Mouse (Mus musculus): Measurements from ENCODE around the gene Adam19.

DNA sequence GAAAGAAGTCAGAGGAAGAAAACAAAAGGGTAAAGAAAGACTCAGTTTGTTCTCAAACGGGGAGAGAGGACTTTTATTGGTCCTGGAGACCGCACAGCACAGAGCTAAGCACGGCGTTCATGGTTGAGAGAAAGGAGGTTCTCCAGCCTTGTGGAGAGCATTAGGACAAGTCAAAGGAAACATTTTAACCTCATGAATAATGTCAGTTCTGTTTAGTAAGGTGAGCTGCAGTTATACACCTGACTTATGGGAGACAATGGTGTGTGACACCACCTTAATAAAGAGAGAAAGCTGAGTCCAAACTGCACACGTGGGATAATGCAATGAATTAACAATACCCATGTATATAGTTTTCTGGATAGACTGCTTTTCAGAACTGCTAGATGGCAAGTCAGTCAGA is 11.0 kb upstream of the Adam19 start:
- no peak for TF ChIP-seq POLR2A (IDR thresholded peaks at IDR 0.05; ENCODE audit: insufficient read length, low read depth)
- no peak for TF ChIP-seq MAX (IDR thresholded peaks at IDR 0.05; ENCODE audit: low read depth)
- TF ChIP-seq E2F4 (IDR thresholded peaks at IDR 0.05; ENCODE audit: insufficient read depth) = no peak

Measured in myocyte (in vitro differentiated cells).